Mouse (Mus musculus): Measurements from ENCODE around the gene Pf4. TPM values are rescaled to one million over a fixed set of nuclear protein-coding genes. Genes with fewer than 3 reads are reported as not detected.
"Not testable (repeated sequence)": the region's sequence is repeated elsewhere in the genome, so short reads cannot be mapped to it uniquely, and the experiment has no call there.

The Pf4 gene
- total RNA-seq, 1 experiment: not detected

GRCm38 (mm10) chr5:90794195-90794625 lies 22.0 kb downstream of the Pf4 start, which contains the start of gene Cxcl15:
Gene Cxcl15 (plus strand): TSS chr5:90794534.
- H3K9me3 ChIP-seq (ENCODE audit: control insufficient read depth, insufficient read depth, low read depth, low read length): no peaks in the 10 kb centered on the region
- DNase-seq (ENCODE audit: low read depth, low spot score): no peak
- no peak for TF ChIP-seq HCFC1 (IDR thresholded peaks at IDR 0.05; ENCODE audit: borderline replicate concordance, insufficient read depth, low read length)
- no peak for TF ChIP-seq MAFK (IDR thresholded peaks at IDR 0.05; ENCODE audit: insufficient read depth, low read depth, low read length)
- no peak for TF ChIP-seq ZC3H11A (IDR thresholded peaks at IDR 0.05; ENCODE audit: borderline replicate concordance, low read depth, low read length)
- no peak for TF ChIP-seq ZNF384 (IDR thresholded peaks at IDR 0.05; ENCODE audit: low read depth, low read length)
- no peak for TF ChIP-seq CHD2 (IDR thresholded peaks at IDR 0.05; ENCODE audit: low read depth, low read length)
- H3K27ac ChIP-seq (ENCODE audit: insufficient read depth, low read depth, low read length, poor library complexity, severe bottlenecking): no peak within 1 kb of the TSS
- no peak within 1 kb of the TSS for H3K9ac ChIP-seq (ENCODE audit: insufficient read depth, low read depth, low read length, poor library complexity, severe bottlenecking)
- no peak within 1 kb of the TSS for H3K4me3 ChIP-seq (ENCODE audit: insufficient read depth in 1 of 2, low read depth in 1 of 2, low read length in 2 of 2, poor library complexity in 1 of 2, severe bottlenecking in 1 of 2)
- in situ Hi-C loops (cut with MboI; ENCODE audit: low sequenced_read_pairs in 2 of 2, unreplicated experiment in 2 of 2): loop anchor here in 1 of 2 experiments (25.0 kb wide), 1 partner anchor 132 kb away; no protein-coding TSS in a partner anchor
- no peaks in the 10 kb centered on the region for H3K4me1 ChIP-seq (ENCODE audit: control insufficient read depth in 2 of 2, insufficient read depth in 2 of 2, low read length in 2 of 2, poor library complexity in 1 of 2)
- no peaks in the 10 kb centered on the region for H3K36me3 ChIP-seq (ENCODE audit: control insufficient read depth, insufficient read depth, low read length, poor library complexity, severe bottlenecking)

GRCm38 (mm10) chr5:90795392-90795791 lies 23.2 kb downstream of the Pf4 start:
- in situ Hi-C loops (cut with MboI; ENCODE audit: low sequenced_read_pairs in 2 of 2, unreplicated experiment in 2 of 2): loop anchor here in 1 of 2 experiments (25.0 kb wide), 1 partner anchor 133 kb away; no protein-coding TSS in a partner anchor
- H3K4me1 ChIP-seq (ENCODE audit: control insufficient read depth in 2 of 2, insufficient read depth in 2 of 2, low read length in 2 of 2, poor library complexity in 1 of 2); H3K36me3 ChIP-seq (ENCODE audit: control insufficient read depth, insufficient read depth, low read length, poor library complexity, severe bottlenecking); DNase-seq (ENCODE audit: low read depth, low spot score); H3K27ac ChIP-seq (ENCODE audit: insufficient read depth, low read depth, low read length, poor library complexity, severe bottlenecking); H3K9ac ChIP-seq (ENCODE audit: insufficient read depth, low read depth, low read length, poor library complexity, severe bottlenecking); H3K9me3 ChIP-seq (ENCODE audit: control insufficient read depth, insufficient read depth, low read depth, low read length); H3K4me3 ChIP-seq (ENCODE audit: insufficient read depth in 1 of 2, low read depth in 1 of 2, low read length in 2 of 2, poor library complexity in 1 of 2, severe bottlenecking in 1 of 2): not testable (repeated sequence)

DNA sequence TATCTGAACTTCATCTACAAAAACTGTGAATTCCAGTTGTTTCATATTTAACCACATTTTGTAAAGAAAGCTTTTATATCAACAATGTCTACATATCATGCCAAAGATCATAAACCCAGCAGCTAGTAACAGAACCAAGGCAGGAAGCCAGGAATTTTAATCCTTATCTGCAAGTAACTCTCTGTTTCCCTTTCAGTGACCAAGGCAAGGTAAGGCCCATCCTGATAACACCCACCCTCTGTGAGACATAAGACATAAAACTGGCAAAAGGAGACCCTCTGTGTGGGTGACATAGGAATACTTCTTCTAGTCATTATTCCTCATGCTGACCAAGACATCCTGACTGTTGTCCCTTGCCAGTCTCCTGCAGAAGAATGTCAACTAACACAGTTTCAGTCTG lies 32.3 kb downstream of the Pf4 start:
- no peak for DNase-seq (ENCODE audit: low read depth, low spot score)
- H3K27ac ChIP-seq (ENCODE audit: insufficient read depth, low read depth, low read length, poor library complexity, severe bottlenecking): no peak overlapping the region
- no peak overlapping the region for H3K9ac ChIP-seq (ENCODE audit: insufficient read depth, low read depth, low read length, poor library complexity, severe bottlenecking)
- H3K4me3 ChIP-seq (ENCODE audit: insufficient read depth in 1 of 2, low read depth in 1 of 2, low read length in 2 of 2, poor library complexity in 1 of 2, severe bottlenecking in 1 of 2): no peak overlapping the region
- no peaks in the 10 kb centered on the region for H3K36me3 ChIP-seq (ENCODE audit: control insufficient read depth, insufficient read depth, low read length, poor library complexity, severe bottlenecking)
- no peak for TF ChIP-seq HCFC1 (IDR thresholded peaks at IDR 0.05; ENCODE audit: borderline replicate concordance, insufficient read depth, low read length)
- no peak for TF ChIP-seq ZNF384 (IDR thresholded peaks at IDR 0.05; ENCODE audit: low read depth, low read length)
- no peak for TF ChIP-seq ZC3H11A (IDR thresholded peaks at IDR 0.05; ENCODE audit: borderline replicate concordance, low read depth, low read length)
- no peak for TF ChIP-seq CHD2 (IDR thresholded peaks at IDR 0.05; ENCODE audit: low read depth, low read length)
- TF ChIP-seq MAFK (IDR thresholded peaks at IDR 0.05; ENCODE audit: insufficient read depth, low read depth, low read length): no peak
- H3K4me1 ChIP-seq (ENCODE audit: control insufficient read depth in 2 of 2, insufficient read depth in 2 of 2, low read length in 2 of 2, poor library complexity in 1 of 2): no peaks in the 10 kb centered on the region
- H3K9me3 ChIP-seq (ENCODE audit: control insufficient read depth, insufficient read depth, low read depth, low read length): no peaks in the 10 kb centered on the region
- in situ Hi-C loops (cut with MboI; ENCODE audit: low sequenced_read_pairs in 2 of 2, unreplicated experiment in 2 of 2): no loop called here

GRCm38 (mm10) chr5:90806050-90806449 lies 33.8 kb downstream of the Pf4 start:
- Histone ChIP-seq H3K4me1 (ENCODE audit: control insufficient read depth in 2 of 2, insufficient read depth in 2 of 2, low read length in 2 of 2, poor library complexity in 1 of 2) (no peaks in the 10 kb centered on the region), H3K36me3 (ENCODE audit: control insufficient read depth, insufficient read depth, low read length, poor library complexity, severe bottlenecking) (no peaks in the 10 kb centered on the region), H3K4me3 (ENCODE audit: insufficient read depth in 1 of 2, low read depth in 1 of 2, low read length in 2 of 2, poor library complexity in 1 of 2, severe bottlenecking in 1 of 2) (no peak overlapping the region), H3K9me3 (ENCODE audit: control insufficient read depth, insufficient read depth, low read depth, low read length) (no peaks in the 10 kb centered on the region), H3K9ac (ENCODE audit: insufficient read depth, low read depth, low read length, poor library complexity, severe bottlenecking) (no peak overlapping the region), H3K27ac (ENCODE audit: insufficient read depth, low read depth, low read length, poor library complexity, severe bottlenecking) (no peak overlapping the region)
- in situ Hi-C loops (cut with MboI; ENCODE audit: low sequenced_read_pairs in 2 of 2, unreplicated experiment in 2 of 2): no loop called here
- TF ChIP-seq HCFC1 (IDR thresholded peaks at IDR 0.05; ENCODE audit: borderline replicate concordance, insufficient read depth, low read length) (no peak), ZC3H11A (IDR thresholded peaks at IDR 0.05; ENCODE audit: borderline replicate concordance, low read depth, low read length) (no peak), MAFK (IDR thresholded peaks at IDR 0.05; ENCODE audit: insufficient read depth, low read depth, low read length) (no peak), ZNF384 (IDR thresholded peaks at IDR 0.05; ENCODE audit: low read depth, low read length) (no peak), CHD2 (IDR thresholded peaks at IDR 0.05; ENCODE audit: low read depth, low read length) (no peak)
- DNase-seq (ENCODE audit: low read depth, low spot score): no peak
